20 mouse cellular contexts compared by ENCODE assay signal in the genomic region with DNA sequence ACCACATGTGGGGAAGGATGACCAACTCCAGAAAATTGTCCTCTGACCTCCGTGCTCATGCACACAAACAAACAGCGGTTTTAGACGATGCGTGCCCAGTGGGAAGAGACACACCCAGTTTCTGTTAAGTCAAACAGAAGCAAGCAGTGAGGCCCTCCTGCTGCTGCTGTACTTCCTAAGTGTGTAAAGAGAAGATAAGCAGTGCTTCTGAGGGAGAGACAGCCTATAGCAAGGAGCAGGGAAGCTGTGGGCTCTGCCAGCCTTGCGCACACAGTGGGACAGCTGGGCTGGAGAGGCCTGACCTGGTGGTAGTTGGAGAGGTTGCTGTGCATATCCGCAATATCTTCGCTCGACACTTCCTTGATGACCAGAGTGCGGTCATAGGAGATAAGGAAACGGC. TPM values are rescaled to one million over a fixed set of nuclear protein-coding genes. Genes with fewer than 3 reads are reported as not detected.
DNase-seq lines count a peak whose midpoint lies in the region; ATAC-seq and TF ChIP-seq lines count a peak whose summit lies in the region.
"Had no signal": no experiment of that assay in that cellular context is flagged by ENCODE, and none has a peak within 500 bp of the region (broad histone marks: within the 10 kb centered on the region; RNA-seq: fewer than 3 reads in every experiment).

No protein-coding gene starts in this region.

- peaks cover 80% of the 10 kb centered on the region for H3K36me3 ChIP-seq in heart, embryonic 13.5 days
- H3K36me3 ChIP-seq in intestine, embryonic 15.5 days = peaks cover 15% of the 10 kb centered on the region
- peaks cover 53% of the 10 kb centered on the region for H3K36me3 ChIP-seq in liver, postnatal 0 days (replicated peaks; ENCODE audit: insufficient read depth, low read length)

- H3K4me2 ChIP-seq in heart, embryonic 13.5 days = peak overlapping the region; percentile 44
- no peak overlapping the region for H3K4me2 ChIP-seq in intestine, embryonic 15.5 days (replicated peaks)
- H3K4me2 ChIP-seq in liver, postnatal 0 days (ENCODE audit: low read depth, low read length) = peak overlapping the region; percentile 48
- H3K4me2 ChIP-seq: embryonic facial prominence, embryonic 15.5 days; heart, embryonic 15.5 days; midbrain, embryonic 12.5 days had no signal

- DNase-seq in heart, adult 11 months = no peak
- DNase-seq in MEL-GATA-1-ER (ENCODE audit: extremely low read depth, low read depth) (peak; percentile 91), MN1 (ENCODE audit: low spot score) (no peak)
- peak; percentile 62 for DNase-seq in liver, postnatal 0 days
- DNase-seq in testis, postnatal 14 days (ENCODE audit: low spot score) = no peak
- no peak for DNase-seq in kidney, adult 9 months
- DNase-seq: adrenal gland, postnatal 36 days; cerebellum, adult 11 months; cerebellum, postnatal 36 days; layer of hippocampus, adult 9-11 months; lung, adult 18-20 months; right cerebral cortex, postnatal 4 days had no signal

- TF ChIP-seq CTCF in liver, postnatal 0 days (IDR thresholded peaks at IDR 0.05; ENCODE audit: low read depth) = peak; percentile 19; the same call in 1 of the 2 replicates

- H3K4me3 ChIP-seq in heart, embryonic 13.5 days = 0 out of 2 replicates have a peak overlapping the region, but pooled peaks have one; percentile 8
- H3K4me3 ChIP-seq in intestine, embryonic 15.5 days (replicated peaks) = no peak overlapping the region
- 0 out of 2 replicates have a peak overlapping the region, but pooled peaks have one; percentile 3 for H3K4me3 ChIP-seq in liver, postnatal 0 days (ENCODE audit: low read depth, low read length)
- H3K4me3 ChIP-seq: embryonic facial prominence, embryonic 15.5 days; heart, embryonic 15.5 days; midbrain, embryonic 12.5 days had no signal

- H3K27me3 ChIP-seq in heart, embryonic 13.5 days (replicated peaks) = no peaks in the 10 kb centered on the region
- H3K27me3 ChIP-seq in intestine, embryonic 15.5 days (replicated peaks) = no peaks in the 10 kb centered on the region
- H3K27me3 ChIP-seq in liver, postnatal 0 days (ENCODE audit: insufficient read depth, low read length) = no peaks in the 10 kb centered on the region
- H3K27me3 ChIP-seq: embryonic facial prominence, embryonic 15.5 days; heart, embryonic 15.5 days; midbrain, embryonic 12.5 days had no signal

- peaks cover 20% of the 10 kb centered on the region for H3K4me1 ChIP-seq in heart, embryonic 13.5 days
- H3K4me1 ChIP-seq in intestine, embryonic 15.5 days (replicated peaks) = peaks cover 4% of the 10 kb centered on the region; the same call in 1 of the 2 replicates
- H3K4me1 ChIP-seq in liver, postnatal 0 days (ENCODE audit: insufficient read depth) = peaks cover 24% of the 10 kb centered on the region

- no peaks in the 10 kb centered on the region for H3K9me3 ChIP-seq in heart, embryonic 13.5 days
- H3K9me3 ChIP-seq in intestine, embryonic 15.5 days = no peaks in the 10 kb centered on the region
- H3K9me3 ChIP-seq in liver, postnatal 0 days (ENCODE audit: low read length) = no peaks in the 10 kb centered on the region
- H3K9me3 ChIP-seq: embryonic facial prominence, embryonic 15.5 days; heart, embryonic 15.5 days; midbrain, embryonic 12.5 days had no signal

- peak; percentile 85 for TF ChIP-seq EP300 in liver, postnatal 0 days (IDR thresholded peaks at IDR 0.05; ENCODE audit: low read depth)

- no peak overlapping the region for H3K9ac ChIP-seq in heart, embryonic 13.5 days
- no peak overlapping the region for H3K9ac ChIP-seq in intestine, embryonic 15.5 days
- peak overlapping the region; percentile 47; the same call in 1 of the 2 replicates for H3K9ac ChIP-seq in liver, postnatal 0 days (replicated peaks)
- H3K9ac ChIP-seq: embryonic facial prominence, embryonic 15.5 days; heart, embryonic 15.5 days; midbrain, embryonic 12.5 days had no signal

- peak overlapping the region; percentile 65 for H3K27ac ChIP-seq in heart, embryonic 13.5 days (replicated peaks)
- H3K27ac ChIP-seq in intestine, embryonic 15.5 days = no peak overlapping the region
- H3K27ac ChIP-seq in liver, postnatal 0 days (ENCODE audit: low read depth) = peak overlapping the region; percentile 91
- H3K27ac ChIP-seq: embryonic facial prominence, embryonic 15.5 days; heart, embryonic 15.5 days; kidney, postnatal 0 days; midbrain, embryonic 12.5 days had no signal

- WGBS in heart, embryonic 13.5 days = 61% methylated on average over 10 of the region's 10 CpGs
- 81% methylated on average over 10 of the region's 10 CpGs for WGBS in intestine, embryonic 15.5 days
- WGBS in liver, postnatal 0 days (ENCODE audit: insufficient replicate concordance) = 43% methylated on average over 10 of the region's 10 CpGs

- ATAC-seq in heart, embryonic 13.5 days (ENCODE audit: extremely low read depth, insufficient number of reproducible peaks, low FRiP score, low TSS enrichment) = peak; percentile 70; the same call in 1 of the 2 replicates
- peak; percentile 83 for ATAC-seq in intestine, embryonic 15.5 days
- ATAC-seq in liver, postnatal 0 days = peak; percentile 92
- ATAC-seq: forebrain, embryonic 16.5 days; hindbrain, embryonic 16.5 days had no signal

RNA-seq across cellular contexts. Expression of gene Pip4k2c, which starts 6.0 kb away (rescaled TPM):
- 23.2 and 23.8 TPM in 2 replicates for polyA plus RNA-seq in heart, embryonic 13.5 days (2015; fragmentation: Nextera tagmentation; extraction: Ambion mirVana)
- polyA plus RNA-seq in intestine, embryonic 15.5 days (2015; fragmentation: Nextera tagmentation; extraction: Ambion mirVana) = 33.7 and 35.0 TPM in 2 replicates
- polyA plus RNA-seq in liver, postnatal 0 days (2015; fragmentation: Nextera tagmentation; extraction: Ambion mirVana) = 14.7 and 17.7 TPM in 2 replicates

RNA-seq across cellular contexts. Expression of gene Dtx3, which starts 9.8 kb away (rescaled TPM):
- polyA plus RNA-seq in heart, embryonic 13.5 days (2015; fragmentation: Nextera tagmentation; extraction: Ambion mirVana) = 65.2 and 67.7 TPM in 2 replicates
- 70.6 and 75.4 TPM in 2 replicates for polyA plus RNA-seq in intestine, embryonic 15.5 days (2015; fragmentation: Nextera tagmentation; extraction: Ambion mirVana)
- 8.8 and 8.9 TPM in 2 replicates for polyA plus RNA-seq in liver, postnatal 0 days (2015; fragmentation: Nextera tagmentation; extraction: Ambion mirVana)

RNA-seq across cellular contexts. Expression of gene Arhgef25, which starts 15.5 kb away (rescaled TPM):
- 21.4 and 21.6 TPM in 2 replicates for polyA plus RNA-seq in heart, embryonic 13.5 days (2015; fragmentation: Nextera tagmentation; extraction: Ambion mirVana)
- polyA plus RNA-seq in intestine, embryonic 15.5 days (2015; fragmentation: Nextera tagmentation; extraction: Ambion mirVana) = 46.8 and 50.4 TPM in 2 replicates
- polyA plus RNA-seq in liver, postnatal 0 days (2015; fragmentation: Nextera tagmentation; extraction: Ambion mirVana) = 1.9 and 2.6 TPM in 2 replicates

RNA-seq across cellular contexts. Expression of gene Slc26a10, which starts 24.9 kb away (rescaled TPM):
- polyA plus RNA-seq in heart, embryonic 13.5 days (2015; fragmentation: Nextera tagmentation; extraction: Ambion mirVana) = 18.0 and 21.5 TPM in 2 replicates
- 0.98 and 1.1 TPM in 2 replicates for polyA plus RNA-seq in intestine, embryonic 15.5 days (2015; fragmentation: Nextera tagmentation; extraction: Ambion mirVana)
- 2.0 TPM in 2 replicates for polyA plus RNA-seq in liver, postnatal 0 days (2015; fragmentation: Nextera tagmentation; extraction: Ambion mirVana)

RNA-seq across cellular contexts. Expression of gene B4galnt1, which starts 40.3 kb away (rescaled TPM):
- 1.2 and 1.7 TPM in 2 replicates for polyA plus RNA-seq in heart, embryonic 13.5 days (2015; fragmentation: Nextera tagmentation; extraction: Ambion mirVana)
- 52.5 and 55.2 TPM in 2 replicates for polyA plus RNA-seq in intestine, embryonic 15.5 days (2015; fragmentation: Nextera tagmentation; extraction: Ambion mirVana)
- 27.2 and 32.2 TPM in 2 replicates for polyA plus RNA-seq in liver, postnatal 0 days (2015; fragmentation: Nextera tagmentation; extraction: Ambion mirVana)

Comparison
In these comparisons a context has a peak if more than half of its experiments do, and no peak if none do; other contexts are left out.
1. DNase-seq: peak in MEL-GATA-1-ER (single experiment) and liver, postnatal 0 days (single experiment); none in heart, adult 11 months (single experiment), testis, postnatal 14 days (single experiment), MN1 (single experiment) and kidney, adult 9 months (single experiment).
2. Peak in every context shown above with its lines, with median percentiles within 50 percentile points of each other: ATAC-seq.